Comparison of ENCODE assay signal across 27 mouse cellular contexts in genomic region chr5:64932215-64932614, GRCm38 (mm10). TPM values are rescaled to one million over a fixed set of nuclear protein-coding genes. Genes with fewer than 3 reads are reported as not detected.
DNase-seq lines count a peak whose midpoint lies in the region; ATAC-seq and TF ChIP-seq lines count a peak whose summit lies in the region.
"Had no signal": no experiment of that assay in that cellular context is flagged by ENCODE, and none has a peak within 500 bp of the region (broad histone marks: within the 10 kb centered on the region; RNA-seq: fewer than 3 reads in every experiment).

No protein-coding gene starts in this region.

- no peak for TF ChIP-seq CTCF in CH12.LX (conservative IDR thresholded peaks at IDR 0.05 in 1 of 2, IDR thresholded peaks at IDR 0.05 in 1 of 2; ENCODE audit: low read depth in 2 of 2, low read length in 2 of 2)

- no peak for TF ChIP-seq EP300 in CH12.LX (IDR thresholded peaks at IDR 0.05; ENCODE audit: low read length)

- no peak for TF ChIP-seq POLR2A in CH12.LX (IDR thresholded peaks at IDR 0.05; ENCODE audit: low read depth, low read length)

- intact Hi-C loops in heart, postnatal 14 days (cut with DNase I): no loop called here

- H3K4me2 ChIP-seq in limb, embryonic 12.5 days: no peak overlapping the region
- peak overlapping the region; percentile 13; the same call in 1 of the 2 replicates for H3K4me2 ChIP-seq in CH12.LX (ENCODE audit: insufficient read depth, low read depth, poor library complexity, severe bottlenecking)
- H3K4me2 ChIP-seq: embryonic facial prominence, embryonic 12.5 days; heart, embryonic 15.5 days; hindbrain, embryonic 13.5 days; liver, embryonic 13.5 days; stomach, embryonic 15.5 days had no signal

- H3K4me1 ChIP-seq in limb, embryonic 12.5 days (replicated peaks): no peaks in the 10 kb centered on the region
- no peaks in the 10 kb centered on the region for H3K4me1 ChIP-seq in limb, embryonic 10.5 days
- H3K4me1 ChIP-seq in CH12.LX (ENCODE audit: control insufficient read depth in 1 of 2, insufficient read depth in 2 of 2): peaks cover 0 to 20% of the 10 kb centered on the region in 2 experiments; a peak in 2 of 4 replicates
- H3K4me1 ChIP-seq: embryonic facial prominence, embryonic 12.5 days; heart, embryonic 10.5 days; heart, embryonic 15.5 days; hindbrain, embryonic 13.5 days; liver, embryonic 13.5 days; stomach, embryonic 15.5 days had no signal

- H3K27ac ChIP-seq in limb, embryonic 12.5 days: 0 out of 2 replicates have a peak overlapping the region, but pooled peaks have one; percentile 25
- H3K27ac ChIP-seq in limb, embryonic 10.5 days: no peak overlapping the region
- H3K27ac ChIP-seq in CH12.LX (ENCODE audit: insufficient read depth, low read depth): no peak overlapping the region
- H3K27ac ChIP-seq: embryonic facial prominence, embryonic 12.5 days; heart, embryonic 10.5 days; heart, embryonic 15.5 days; hindbrain, embryonic 13.5 days; layer of hippocampus, adult 2 months; left cerebral cortex, adult 2 months; liver, embryonic 13.5 days; stomach, embryonic 15.5 days had no signal

- dilution Hi-C loops in CH12.LX (cut with MboI; ENCODE audit: extremely low pct_ligation_motif_present, extremely low pct_unique_long_range_greater_than_20kb, low sequenced_read_pairs): no loop called here

- 67% methylated on average over 3 of the region's 3 CpGs for WGBS in limb, embryonic 12.5 days
- WGBS in limb, embryonic 10.5 days: 71% methylated on average over 3 of the region's 3 CpGs
- 14% methylated on average over 3 of the region's 3 CpGs for WGBS in large intestine, adult 2 months

- no peak for DNase-seq in limb, embryonic 10.5 days (ENCODE audit: low spot score)
- peak; percentile 24 for DNase-seq in CD4-positive, CD25-positive, alpha-beta regulatory T cell, adult 2 months (ENCODE audit: low read depth, low spot score)
- no peak for DNase-seq in CH12.LX (ENCODE audit: extremely low read depth)
- peak; percentile 77 for DNase-seq in large intestine, adult 2 months (ENCODE audit: low read depth, low spot score)
- no peak for DNase-seq in embryo, embryonic 10.5 days (ENCODE audit: low spot score)
- DNase-seq in heart, postnatal 14 days: no peak
- DNase-seq in T-cell, adult 2 months (ENCODE audit: low spot score): no peak
- DNase-seq: adrenal gland, adult 2 months; adrenal gland, postnatal 36 days; cerebellum, adult 2 months; cerebellum, postnatal 25 days; gastrocnemius, postnatal 14 days; heart, postnatal 4 days; kidney, postnatal 25 days; liver, embryonic 13.5 days; lung, adult 2 months; lung, postnatal 10 days; midbrain, embryonic 14.5 days had no signal

- H3K4me3 ChIP-seq in limb, embryonic 12.5 days (replicated peaks): no peak overlapping the region
- H3K4me3 ChIP-seq in limb, embryonic 10.5 days: no peak overlapping the region
- peak overlapping the region in 1 of 3 experiments; percentile 54 for H3K4me3 ChIP-seq in CH12.LX (replicated peaks in 1 of 3; ENCODE audit: low read depth in 2 of 3, low read length in 2 of 3, poor library complexity in 1 of 3)
- H3K4me3 ChIP-seq: embryonic facial prominence, embryonic 12.5 days; heart, embryonic 10.5 days; heart, embryonic 15.5 days; hindbrain, embryonic 13.5 days; layer of hippocampus, adult 2 months; left cerebral cortex, adult 2 months; liver, embryonic 13.5 days; stomach, embryonic 15.5 days had no signal

- no peaks in the 10 kb centered on the region for H3K79me2 ChIP-seq in CH12.LX (replicated peaks; ENCODE audit: control insufficient read depth, extremely low read depth, insufficient read depth, poor library complexity, severe bottlenecking)

- no peak for ATAC-seq in limb, embryonic 12.5 days (ENCODE audit: insufficient number of reproducible peaks, insufficient read depth, low FRiP score, low TSS enrichment, low read depth)
- ATAC-seq: forebrain, embryonic 16.5 days had no signal

- no peak overlapping the region for H3K9ac ChIP-seq in limb, embryonic 12.5 days (replicated peaks)
- 0 out of 2 replicates have a peak overlapping the region, but pooled peaks have one; percentile 26 for H3K9ac ChIP-seq in CH12.LX (ENCODE audit: insufficient read depth, low read depth)
- H3K9ac ChIP-seq: embryonic facial prominence, embryonic 12.5 days; heart, embryonic 15.5 days; hindbrain, embryonic 13.5 days; liver, embryonic 13.5 days; stomach, embryonic 15.5 days had no signal

- H3K27me3 ChIP-seq in limb, embryonic 12.5 days: no peaks in the 10 kb centered on the region
- no peaks in the 10 kb centered on the region for H3K27me3 ChIP-seq in limb, embryonic 10.5 days (ENCODE audit: low read depth, poor library complexity, severe bottlenecking)
- no peaks in the 10 kb centered on the region for H3K27me3 ChIP-seq in CH12.LX (replicated peaks)
- H3K27me3 ChIP-seq: embryonic facial prominence, embryonic 12.5 days; heart, embryonic 15.5 days; hindbrain, embryonic 13.5 days; liver, embryonic 13.5 days; stomach, embryonic 15.5 days had no signal

- H3K36me3 ChIP-seq in limb, embryonic 12.5 days: no peaks in the 10 kb centered on the region
- no peaks in the 10 kb centered on the region for H3K36me3 ChIP-seq in limb, embryonic 10.5 days
- peaks cover 0 to 38% of the 10 kb centered on the region in 2 experiments for H3K36me3 ChIP-seq in CH12.LX (replicated peaks in 1 of 2; ENCODE audit: control insufficient read depth in 1 of 2, insufficient read depth in 1 of 2, low read length in 1 of 2)
- H3K36me3 ChIP-seq: embryonic facial prominence, embryonic 12.5 days; heart, embryonic 10.5 days; heart, embryonic 15.5 days; hindbrain, embryonic 13.5 days; liver, embryonic 13.5 days; stomach, embryonic 15.5 days had no signal

- H3K9me3 ChIP-seq in limb, embryonic 12.5 days: no peaks in the 10 kb centered on the region
- no peaks in the 10 kb centered on the region for H3K9me3 ChIP-seq in limb, embryonic 10.5 days (replicated peaks)
- peaks cover 17% of the 10 kb centered on the region for H3K9me3 ChIP-seq in CH12.LX (replicated peaks; ENCODE audit: low read length)
- H3K9me3 ChIP-seq: embryonic facial prominence, embryonic 12.5 days; heart, embryonic 10.5 days; heart, embryonic 15.5 days; hindbrain, embryonic 13.5 days; liver, embryonic 13.5 days; stomach, embryonic 15.5 days had no signal

- in situ Hi-C loops in CH12.LX (cut with MboI; ENCODE audit: low pct_ligation_motif_present, low pct_unique_long_range_greater_than_20kb, low sequenced_read_pairs): no loop called here

- no peak for TF ChIP-seq RAD21 in CH12.LX (IDR thresholded peaks at IDR 0.05; ENCODE audit: low read depth, low read length)

TF ChIP-seq in CH12.LX, 34 proteins besides CTCF, POLR2A, EP300 and RAD21:
- no peak for TF ChIP-seq NELFE (IDR thresholded peaks at IDR 0.05; ENCODE audit: low read depth, low read length)
- TF ChIP-seq ZNF384 (IDR thresholded peaks at IDR 0.05; ENCODE audit: low read depth, low read length): no peak
- TF ChIP-seq MAZ (IDR thresholded peaks at IDR 0.05; ENCODE audit: low read depth, low read length): no peak
- TF ChIP-seq NRF1 (IDR thresholded peaks at IDR 0.05; ENCODE audit: low read depth, low read length): no peak
- TF ChIP-seq TCF12 (IDR thresholded peaks at IDR 0.05; ENCODE audit: low read depth, low read length): no peak
- TF ChIP-seq BHLHE40 (IDR thresholded peaks at IDR 0.05; ENCODE audit: low read depth, low read length): no peak
- no peak for TF ChIP-seq JUN (IDR thresholded peaks at IDR 0.05; ENCODE audit: insufficient read depth, low read depth, low read length)
- TF ChIP-seq CHD1 (IDR thresholded peaks at IDR 0.05; ENCODE audit: low read depth, low read length): no peak
- TF ChIP-seq ELF1 (IDR thresholded peaks at IDR 0.05; ENCODE audit: low read depth, low read length): no peak
- no peak for TF ChIP-seq RCOR1 (conservative IDR thresholded peaks at IDR 0.05; ENCODE audit: low read depth, low read length)

RNA-seq across cellular contexts. Expression of gene Tlr1, which starts 1.1 kb away (rescaled TPM):
- polyA plus RNA-seq in limb, embryonic 12.5 days (2016; fragmentation: Nextera tagmentation; extraction: Ambion mirVana): 0.52 and 0.55 TPM in 2 replicates
- polyA plus RNA-seq in limb, embryonic 10.5 days (2016; fragmentation: Nextera tagmentation; extraction: Ambion mirVana): 0.19 and 0.28 TPM in 2 replicates
- 4.3 and 6.4 TPM in 2 replicates for total RNA-seq in CH12.LX (2012; rRNA removed)
- total RNA-seq in CH12.LX (2014; rRNA removed): 22.2 and 22.5 TPM in 2 replicates
- polyA plus RNA-seq in CH12.LX (2012; ENCODE audit: insufficient read length, low read depth): 21.3 and 26.5 TPM in 2 replicates
- polyA plus RNA-seq in large intestine, adult 2 months (2012; rRNA removed): 6.0 and 7.7 TPM in 2 replicates
- total RNA-seq in heart, postnatal 14 days (2021): under 1 TPM; 0.34 to 0.43 TPM

RNA-seq across cellular contexts. Expression of gene Tlr6, which starts 27.7 kb away (rescaled TPM):
- 0.31 and 0.40 TPM in 2 replicates for polyA plus RNA-seq in limb, embryonic 12.5 days (2016; fragmentation: Nextera tagmentation; extraction: Ambion mirVana)
- polyA plus RNA-seq in limb, embryonic 10.5 days (2016; fragmentation: Nextera tagmentation; extraction: Ambion mirVana): 0.18 and 0.25 TPM in 2 replicates
- total RNA-seq in CH12.LX (2012; rRNA removed) (0.72 and 1.0 TPM in 2 replicates), CH12.LX (2014; rRNA removed) (2.5 and 5.1 TPM in 2 replicates)
- polyA plus RNA-seq in CH12.LX (2012; ENCODE audit: insufficient read length, low read depth): 4.6 and 5.4 TPM in 2 replicates
- polyA plus RNA-seq in large intestine, adult 2 months (2012; rRNA removed): 0.64 and 1.0 TPM in 2 replicates
- total RNA-seq in heart, postnatal 14 days (2021): 1 to 10 TPM in 1 of 2 experiments, under 1 TPM in 1; 0.96 to 1.7 TPM

RNA-seq across cellular contexts. Expression of gene Fam114a1, which starts 37.7 kb away (rescaled TPM):
- 32.2 and 34.6 TPM in 2 replicates for polyA plus RNA-seq in limb, embryonic 12.5 days (2016; fragmentation: Nextera tagmentation; extraction: Ambion mirVana)
- 12.5 and 18.3 TPM in 2 replicates for polyA plus RNA-seq in limb, embryonic 10.5 days (2016; fragmentation: Nextera tagmentation; extraction: Ambion mirVana)
- 0.17 and 0.47 TPM in 2 replicates for total RNA-seq in CH12.LX (2012; rRNA removed)
- total RNA-seq in CH12.LX (2014; rRNA removed): 0.12 and 0.36 TPM in 2 replicates
- 0.16 and 0.27 TPM in 2 replicates for polyA plus RNA-seq in CH12.LX (2012; ENCODE audit: insufficient read length, low read depth)
- 16.8 and 24.0 TPM in 2 replicates for polyA plus RNA-seq in large intestine, adult 2 months (2012; rRNA removed)
- total RNA-seq in heart, postnatal 14 days (2021): 10 to 100 TPM; 23.5 to 24.8 TPM

Comparison
In these comparisons a context has a peak if more than half of its experiments do, and no peak if none do; other contexts are left out.
1. DNase-seq: peak in CD4-positive, CD25-positive, alpha-beta regulatory T cell, adult 2 months (single experiment) and large intestine, adult 2 months (single experiment); none in limb, embryonic 10.5 days (single experiment), CH12.LX (single experiment), embryo, embryonic 10.5 days (single experiment), heart, postnatal 14 days (0 of 2) and T-cell, adult 2 months (single experiment).
2. RNA of gene Fam114a1, which starts 37.7 kb away (polyA plus RNA-seq): 32.2 to 34.6 TPM in limb, embryonic 12.5 days, 12.5 to 18.3 TPM in limb, embryonic 10.5 days and 16.8 to 24.0 TPM in large intestine, adult 2 months; 0.16 to 0.27 TPM in CH12.LX; every median in the first group is over 10 times any median in the second.